Mouse (Mus musculus) ES-Bruce4 (cell line): ENCODE measurements at regions not wholly inside any gene's neighbourhood (a gene's known extent, or its start where the extent isn't known, plus 50 kb on each side); places are given as distances from the start of the nearest gene placed in this dataset.

Experiments used
- CTCF ChIP-seq: IDR thresholded peaks from one replicate; pipeline ENCODE4 v1.8.1; 2011; ENCODE audit warnings: low read depth, low read length
- EP300 ChIP-seq: IDR thresholded peaks from 2 replicates; pipeline ENCODE4 v1.6.1; 2011; ENCODE audit warnings: low read depth, low read length; ENCODE audit not compliant: insufficient read depth

DNA sequence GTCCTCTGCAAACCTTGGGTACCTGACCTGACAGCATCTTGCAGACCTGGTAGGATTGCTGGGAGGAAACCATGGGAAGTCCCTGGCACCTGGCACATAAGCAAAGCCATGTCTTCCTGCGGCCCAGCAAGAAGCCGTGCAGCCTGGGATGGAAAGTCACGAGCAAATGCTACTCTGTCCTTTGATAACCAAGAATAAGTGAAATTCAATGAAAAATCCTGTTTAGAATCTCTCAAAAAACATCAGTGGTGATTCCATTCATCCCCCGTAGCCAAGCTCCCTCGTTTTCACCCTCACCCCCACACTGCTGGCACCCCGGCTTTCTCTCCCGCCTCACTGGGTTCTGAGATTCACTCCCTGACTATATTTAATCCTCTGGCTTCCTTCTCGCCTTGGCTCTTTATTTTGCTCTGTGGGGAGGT is 188.2 kb upstream of the Rpl38 start:
- TF ChIP-seq EP300 (no peak), CTCF (no peak)
